ENCODE assay signal across 8 mouse cellular contexts in genomic region chr11:66525371-66526045, GRCm38 (mm10). TPM values are rescaled to one million over a fixed set of nuclear protein-coding genes. Genes with fewer than 3 reads are reported as not detected.
DNase-seq lines count a peak whose midpoint lies in the region; ATAC-seq and TF ChIP-seq lines count a peak whose summit lies in the region.

Gene Shisa6 (minus strand): TSS chr11:66525964.

- H3K9me3 ChIP-seq in heart, embryonic 14.5 days (ENCODE audit: control insufficient read depth, low read length): no peaks in the 10 kb centered on the region
- H3K9me3 ChIP-seq in midbrain, embryonic 11.5 days (ENCODE audit: control insufficient read depth, low read length): no peaks in the 10 kb centered on the region

- peak within 1 kb of the TSS; percentile 61 for H3K9ac ChIP-seq in heart, embryonic 14.5 days (ENCODE audit: low read length)
- H3K9ac ChIP-seq in midbrain, embryonic 11.5 days (ENCODE audit: low read length): peak within 1 kb of the TSS; percentile 67

- H3K4me2 ChIP-seq in heart, embryonic 14.5 days (ENCODE audit: low read length): peak within 1 kb of the TSS; percentile 98
- H3K4me2 ChIP-seq in midbrain, embryonic 11.5 days: peak within 1 kb of the TSS; percentile 93

- peaks cover 87% of the 10 kb centered on the region for H3K27me3 ChIP-seq in heart, embryonic 14.5 days (ENCODE audit: control insufficient read depth, insufficient read depth, low read length)
- peaks cover 48% of the 10 kb centered on the region for H3K27me3 ChIP-seq in midbrain, embryonic 11.5 days (ENCODE audit: control insufficient read depth, insufficient read depth, low read length)

- H3K27ac ChIP-seq in heart, embryonic 14.5 days (replicated peaks in 1 of 2; ENCODE audit: control insufficient read depth in 1 of 2, insufficient read depth in 1 of 2, low read depth in 2 of 2, low read length in 2 of 2): no peak within 1 kb of the TSS
- no peak within 1 kb of the TSS for H3K27ac ChIP-seq in midbrain, embryonic 11.5 days (ENCODE audit: low read depth, low read length)

- peak within 1 kb of the TSS; percentile 56 to 61 for H3K4me3 ChIP-seq in heart, embryonic 14.5 days (ENCODE audit: control insufficient read depth in 1 of 2, insufficient read depth in 1 of 2, low read depth in 1 of 2, low read length in 2 of 2)
- peak within 1 kb of the TSS; percentile 62 for H3K4me3 ChIP-seq in midbrain, embryonic 11.5 days (ENCODE audit: low read depth, low read length)

- TF ChIP-seq CTCF in brain, embryonic 14.5 days (IDR thresholded peaks at IDR 0.05; ENCODE audit: borderline replicate concordance, extremely low read depth, insufficient read depth, insufficient read length): no peak

- peak; percentile 9 to 28 for DNase-seq in left cerebral cortex, adult 18-20 months (ENCODE audit: low spot score in 2 of 2)
- no peak for DNase-seq in left cerebral cortex, adult 11 months (ENCODE audit: low spot score)
- peak; percentile 62 for DNase-seq in brain, embryonic 14.5 days (ENCODE audit: low read depth)
- DNase-seq in layer of hippocampus, postnatal 10 days (ENCODE audit: low spot score in 2 of 2): peak in 1 of 2 experiments; percentile 41
- DNase-seq in midbrain, embryonic 11.5 days (ENCODE audit: low spot score, missing footprints): peak; percentile 96
- peak; percentile 3 for DNase-seq in urinary bladder, postnatal 25 days (ENCODE audit: low spot score)
- no peak for DNase-seq in cerebellum, postnatal 36 days

- WGBS in heart, embryonic 14.5 days: 1% methylated on average over 86 of the region's 89 CpGs
- WGBS in midbrain, embryonic 11.5 days: 1% methylated on average over 80 of the region's 89 CpGs

- 0 out of 2 replicates have a peak, but pooled peaks have one; percentile 35 for ATAC-seq in heart, embryonic 14.5 days (ENCODE audit: insufficient number of reproducible peaks, insufficient read depth, low FRiP score, low read depth)
- ATAC-seq in midbrain, embryonic 11.5 days (ENCODE audit: low FRiP score): peak; percentile 76

- TF ChIP-seq POLR2A in brain, embryonic 14.5 days (IDR thresholded peaks at IDR 0.05; ENCODE audit: borderline replicate concordance, extremely low read depth, insufficient read depth, insufficient read length, poor library complexity, severe bottlenecking): no peak

- peaks cover 6 to 8% of the 10 kb centered on the region in 2 experiments; a peak in 2 of 4 replicates for H3K4me1 ChIP-seq in heart, embryonic 14.5 days (ENCODE audit: control insufficient read depth in 2 of 2, insufficient read depth in 2 of 2, low read length in 2 of 2)
- H3K4me1 ChIP-seq in midbrain, embryonic 11.5 days (ENCODE audit: control insufficient read depth, insufficient read depth, low read length): no peaks in the 10 kb centered on the region

- H3K36me3 ChIP-seq in heart, embryonic 14.5 days (ENCODE audit: control insufficient read depth, insufficient read depth, low read length): no peaks in the 10 kb centered on the region
- H3K36me3 ChIP-seq in midbrain, embryonic 11.5 days (ENCODE audit: control insufficient read depth, insufficient read depth, low read length): no peaks in the 10 kb centered on the region

RNA-seq across cellular contexts. Expression of gene Shisa6, which starts in this region (rescaled TPM):
- total RNA-seq in left cerebral cortex, adult 18-20 months (2021): 10 to 100 TPM; 16.8 to 21.6 TPM
- polyA plus RNA-seq in brain, embryonic 14.5 days (2012; rRNA removed): 5.1 and 10.7 TPM in 2 replicates
- polyA plus RNA-seq in heart, embryonic 14.5 days (2014; fragmentation: Nextera tagmentation; extraction: Ambion mirVana): 0.38 and 0.84 TPM in 2 replicates
- total RNA-seq in layer of hippocampus, postnatal 10 days (2021): 100 to 1,000 TPM; 190 to 219 TPM
- polyA plus RNA-seq in midbrain, embryonic 11.5 days (2014; fragmentation: Nextera tagmentation; extraction: Ambion mirVana): 0.57 and 1.4 TPM in 2 replicates

Comparison
In these comparisons a context has a peak if more than half of its experiments do, and no peak if none do; other contexts are left out.
1. RNA of gene Shisa6 (total RNA-seq): 190 to 219 TPM in layer of hippocampus, postnatal 10 days; 16.8 to 21.6 TPM in left cerebral cortex, adult 18-20 months; every median in the first group is over 4 times any median in the second.
2. DNase-seq: peak in left cerebral cortex, adult 18-20 months (2 of 2), brain, embryonic 14.5 days (single experiment), midbrain, embryonic 11.5 days (single experiment) and urinary bladder, postnatal 25 days (single experiment); none in left cerebral cortex, adult 11 months (single experiment) and cerebellum, postnatal 36 days (0 of 2).
3. Peak in ATAC-seq, H3K4me3 ChIP-seq, H3K9ac ChIP-seq and H3K4me2 ChIP-seq in heart, embryonic 14.5 days; RNA of the gene not detected or under 1 TPM.